Mouse (Mus musculus): ENCODE measurements around the gene Ablim2. TPM values are rescaled to one million over a fixed set of nuclear protein-coding genes. Genes with fewer than 3 reads are reported as not detected.

Gene Ablim2
- polyA plus RNA-seq, 1 experiment from 2014 or later: 16.3 TPM

- Histone ChIP-seq H3K9ac (replicated peaks; ENCODE audit: low read depth, low read length) (no peak overlapping the region), H3K4me3 (replicated peaks; ENCODE audit: low read length) (no peak overlapping the region), H3K4me1 (replicated peaks; ENCODE audit: control insufficient read depth, insufficient read depth, low read length) (0 out of 2 replicates have a peak, but pooled peaks cover 3% of the 10 kb centered on the region), H3K27me3 (replicated peaks; ENCODE audit: control insufficient read depth, insufficient read depth, low read length) (0 out of 2 replicates have a peak, but pooled peaks cover 2% of the 10 kb centered on the region), H3K9me3 (ENCODE audit: control insufficient read depth, low read length) (no peaks in the 10 kb centered on the region), H3K36me3 (ENCODE audit: control insufficient read depth, insufficient read depth) (no peaks in the 10 kb centered on the region), H3K4me2 (ENCODE audit: low read length) (no peak overlapping the region), H3K27ac (ENCODE audit: low read length) (no peak overlapping the region)
- WGBS: 31% methylated on average over 4 of the region's 4 CpGs
- ATAC-seq: no peak
These were observed 115.7 kb downstream of the Ablim2 start for GRCm38 (mm10) chr5:35873382-35873781.

DNA sequence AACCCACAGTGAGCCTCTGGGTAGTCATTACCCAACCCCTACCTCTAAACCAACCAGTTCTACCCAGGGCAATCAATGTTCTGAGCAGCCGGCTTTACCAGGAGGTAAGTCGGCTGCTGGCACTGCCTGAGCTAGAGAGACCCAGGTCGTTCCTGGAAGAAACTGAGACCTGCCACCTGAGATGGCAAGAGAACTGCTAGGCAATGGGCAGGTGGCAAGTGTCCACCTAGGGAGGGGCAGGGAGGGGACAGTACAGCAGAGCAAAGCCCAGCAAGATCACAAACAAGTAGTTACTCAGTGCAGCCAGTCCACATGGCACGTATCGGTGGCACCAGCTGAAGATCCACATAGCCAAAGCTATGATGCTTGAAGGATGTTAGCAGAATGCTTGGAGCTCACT is 118.6 kb downstream of the Ablim2 start:
- peaks cover 19% of the 10 kb centered on the region for H3K4me1 ChIP-seq (replicated peaks; ENCODE audit: control insufficient read depth, insufficient read depth, low read length)
- no peaks in the 10 kb centered on the region for H3K36me3 ChIP-seq (ENCODE audit: control insufficient read depth, insufficient read depth)
- H3K9ac ChIP-seq (replicated peaks; ENCODE audit: low read depth, low read length): no peak overlapping the region
- H3K4me2 ChIP-seq (ENCODE audit: low read length): no peak overlapping the region
- no peak overlapping the region for H3K4me3 ChIP-seq (replicated peaks; ENCODE audit: low read length)
- WGBS: 93% methylated on average over 5 of the region's 5 CpGs
- H3K27me3 ChIP-seq (replicated peaks; ENCODE audit: control insufficient read depth, insufficient read depth, low read length): 0 out of 2 replicates have a peak, but pooled peaks cover 2% of the 10 kb centered on the region
- H3K9me3 ChIP-seq (ENCODE audit: control insufficient read depth, low read length): no peaks in the 10 kb centered on the region
- no peak overlapping the region for H3K27ac ChIP-seq (ENCODE audit: low read length)
- ATAC-seq: no peak

DNA sequence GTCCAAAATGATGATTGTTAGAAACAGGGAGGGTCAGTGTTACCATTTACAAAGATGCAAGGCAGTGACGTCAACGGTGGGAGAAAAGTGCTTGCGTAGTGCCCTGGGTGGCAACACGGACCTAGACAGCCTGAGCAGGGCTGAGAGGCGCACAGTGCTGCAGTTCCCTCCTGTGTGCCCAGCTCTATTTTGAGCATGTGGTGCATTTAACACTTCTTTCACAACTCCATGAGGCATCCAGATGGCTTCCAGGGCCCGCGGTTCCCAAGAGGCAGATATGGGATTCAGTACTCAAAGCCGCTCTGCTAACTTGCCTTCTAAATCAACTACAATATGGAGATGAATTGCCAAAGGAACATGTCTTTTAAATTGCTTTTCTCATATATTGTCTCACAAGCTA is 121.5 kb downstream of the Ablim2 start:
- no peak overlapping the region for H3K4me3 ChIP-seq (replicated peaks; ENCODE audit: low read length)
- peak overlapping the region; percentile 67 for H3K27ac ChIP-seq (ENCODE audit: low read length)
- peak; percentile 96 for ATAC-seq
- no peaks in the 10 kb centered on the region for H3K36me3 ChIP-seq (ENCODE audit: control insufficient read depth, insufficient read depth)
- peaks cover 18% of the 10 kb centered on the region for H3K4me1 ChIP-seq (replicated peaks; ENCODE audit: control insufficient read depth, insufficient read depth, low read length)
- H3K9ac ChIP-seq (replicated peaks; ENCODE audit: low read depth, low read length): no peak overlapping the region
- H3K4me2 ChIP-seq (ENCODE audit: low read length): no peak overlapping the region
- WGBS: 55% methylated on average over 8 of the region's 8 CpGs
- no peaks in the 10 kb centered on the region for H3K27me3 ChIP-seq (replicated peaks; ENCODE audit: control insufficient read depth, insufficient read depth, low read length)
- H3K9me3 ChIP-seq (ENCODE audit: control insufficient read depth, low read length): no peaks in the 10 kb centered on the region

- H3K9ac ChIP-seq (replicated peaks; ENCODE audit: low read depth, low read length): no peak overlapping the region
- H3K4me3 ChIP-seq (replicated peaks; ENCODE audit: low read length): no peak overlapping the region
- H3K9me3 ChIP-seq (ENCODE audit: control insufficient read depth, low read length): no peaks in the 10 kb centered on the region
- H3K36me3 ChIP-seq (ENCODE audit: control insufficient read depth, insufficient read depth): no peaks in the 10 kb centered on the region
- no peak overlapping the region for H3K27ac ChIP-seq (ENCODE audit: low read length)
- peaks cover 18% of the 10 kb centered on the region for H3K4me1 ChIP-seq (replicated peaks; ENCODE audit: control insufficient read depth, insufficient read depth, low read length)
- WGBS: 65% methylated on average over 9 of the region's 9 CpGs
- H3K27me3 ChIP-seq (replicated peaks; ENCODE audit: control insufficient read depth, insufficient read depth, low read length): no peaks in the 10 kb centered on the region
- H3K4me2 ChIP-seq (ENCODE audit: low read length): no peak overlapping the region
- ATAC-seq: no peak
These were observed 124.7 kb downstream of the Ablim2 start for GRCm38 (mm10) chr5:35882391-35882790.

DNA sequence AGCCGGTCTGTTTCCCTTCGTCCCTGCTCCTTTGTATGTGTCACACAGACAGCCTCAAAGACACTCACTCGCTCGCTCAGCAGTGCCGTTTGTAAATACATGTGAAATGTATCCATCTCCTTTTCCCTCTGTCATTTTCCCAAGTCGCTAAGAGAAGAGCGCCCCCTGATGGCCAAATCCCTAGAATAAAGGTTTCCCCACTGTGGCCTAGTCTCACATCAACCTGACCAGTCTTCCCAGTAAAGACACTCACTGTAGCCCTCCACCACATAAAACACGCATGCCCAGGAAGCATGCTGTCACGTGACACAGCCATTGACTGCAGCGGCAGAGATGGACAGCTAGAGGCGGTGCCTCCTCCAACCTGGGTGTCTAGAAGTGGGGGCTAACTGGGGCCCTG is 126.6 kb downstream of the Ablim2 start:
- Histone ChIP-seq H3K9me3 (ENCODE audit: control insufficient read depth, low read length) (no peaks in the 10 kb centered on the region), H3K36me3 (ENCODE audit: control insufficient read depth, insufficient read depth) (no peaks in the 10 kb centered on the region), H3K4me1 (replicated peaks; ENCODE audit: control insufficient read depth, insufficient read depth, low read length) (peaks cover 13% of the 10 kb centered on the region), H3K27ac (ENCODE audit: low read length) (no peak overlapping the region), H3K4me2 (ENCODE audit: low read length) (no peak overlapping the region), H3K4me3 (replicated peaks; ENCODE audit: low read length) (no peak overlapping the region), H3K27me3 (replicated peaks; ENCODE audit: control insufficient read depth, insufficient read depth, low read length) (no peaks in the 10 kb centered on the region), H3K9ac (replicated peaks; ENCODE audit: low read depth, low read length) (no peak overlapping the region)
- ATAC-seq: no peak
- WGBS: 37% methylated on average over 11 of the region's 11 CpGs

DNA sequence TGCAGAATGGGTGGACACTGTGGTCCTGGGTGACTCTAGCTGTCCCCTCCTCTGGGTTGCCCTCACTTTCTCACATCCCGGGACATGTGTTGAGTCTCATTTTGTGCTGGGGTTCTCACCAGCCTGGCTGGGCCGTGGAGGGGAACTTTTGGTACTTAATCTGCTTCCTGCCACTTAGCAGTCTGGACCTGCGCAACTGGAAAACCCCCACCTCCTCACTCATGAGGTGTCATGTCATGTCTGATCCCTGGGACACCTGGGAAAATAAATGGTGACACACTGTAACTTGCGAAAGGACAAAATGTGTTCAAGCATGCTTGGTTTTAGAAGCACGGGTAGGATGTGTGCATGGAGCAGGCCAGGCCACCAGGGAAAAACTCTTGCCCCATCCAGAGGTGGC is 127.0 kb downstream of the Ablim2 start:
- WGBS: 92% methylated on average over 5 of the region's 5 CpGs
- no peak overlapping the region for H3K4me3 ChIP-seq (replicated peaks; ENCODE audit: low read length)
- H3K9me3 ChIP-seq (ENCODE audit: control insufficient read depth, low read length): no peaks in the 10 kb centered on the region
- no peaks in the 10 kb centered on the region for H3K36me3 ChIP-seq (ENCODE audit: control insufficient read depth, insufficient read depth)
- H3K4me2 ChIP-seq (ENCODE audit: low read length): no peak overlapping the region
- peaks cover 10% of the 10 kb centered on the region for H3K4me1 ChIP-seq (replicated peaks; ENCODE audit: control insufficient read depth, insufficient read depth, low read length)
- no peak overlapping the region for H3K27ac ChIP-seq (ENCODE audit: low read length)
- ATAC-seq: no peak; the same call in 1 of the 2 replicates
- no peak overlapping the region for H3K9ac ChIP-seq (replicated peaks; ENCODE audit: low read depth, low read length)
- no peaks in the 10 kb centered on the region for H3K27me3 ChIP-seq (replicated peaks; ENCODE audit: control insufficient read depth, insufficient read depth, low read length)

DNA sequence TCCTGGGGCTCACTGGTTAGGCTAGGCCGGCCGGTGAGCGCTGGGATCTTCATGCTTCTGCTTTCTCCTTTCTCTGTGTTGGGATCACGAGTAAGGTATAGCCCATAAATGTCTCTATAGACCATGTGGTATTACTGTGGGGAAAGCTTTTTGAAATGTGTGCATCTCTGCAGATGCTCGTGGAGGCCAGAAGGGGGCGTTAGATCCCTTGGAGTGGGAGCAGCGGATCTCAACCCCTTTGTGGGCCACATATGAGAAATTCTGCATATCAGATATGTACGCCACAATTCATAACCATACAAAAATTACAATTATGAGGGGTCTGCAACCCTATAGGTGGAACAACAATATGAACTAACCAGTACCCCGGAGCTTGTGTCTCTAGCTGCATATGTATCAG is 131.3 kb downstream of the Ablim2 start:
- peaks cover 8% of the 10 kb centered on the region; the same call in 1 of the 2 replicates for H3K4me1 ChIP-seq (replicated peaks; ENCODE audit: control insufficient read depth, insufficient read depth, low read length)
- H3K27ac ChIP-seq (ENCODE audit: low read length): no peak overlapping the region
- no peak overlapping the region for H3K4me3 ChIP-seq (replicated peaks; ENCODE audit: low read length)
- ATAC-seq: no peak
- no peaks in the 10 kb centered on the region for H3K27me3 ChIP-seq (replicated peaks; ENCODE audit: control insufficient read depth, insufficient read depth, low read length)
- no peaks in the 10 kb centered on the region for H3K9me3 ChIP-seq (ENCODE audit: control insufficient read depth, low read length)
- H3K4me2 ChIP-seq (ENCODE audit: low read length): no peak overlapping the region
- H3K9ac ChIP-seq (replicated peaks; ENCODE audit: low read depth, low read length): no peak overlapping the region
- H3K36me3 ChIP-seq (ENCODE audit: control insufficient read depth, insufficient read depth): no peaks in the 10 kb centered on the region
- WGBS: 61% methylated on average over 9 of the region's 9 CpGs

DNA sequence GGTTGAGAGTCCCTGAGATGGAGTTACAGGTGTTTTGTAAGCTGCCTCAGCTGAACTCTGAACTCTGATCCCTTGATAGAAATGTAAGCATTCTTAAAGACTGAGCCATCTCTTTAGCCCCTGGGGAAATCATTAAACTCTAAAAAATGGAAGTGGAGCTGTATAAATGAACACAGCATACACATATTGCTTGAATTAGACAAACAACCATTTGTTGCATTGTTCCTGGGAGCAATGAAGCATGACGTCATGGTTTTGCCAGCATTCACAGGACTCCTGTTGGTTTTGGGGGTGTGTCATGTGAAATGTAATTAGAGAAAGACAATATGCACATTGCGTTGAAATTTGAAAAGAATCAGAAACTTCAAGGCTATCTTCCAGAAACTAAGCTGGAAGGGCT is 132.0 kb downstream of the Ablim2 start:
- Histone ChIP-seq H3K27ac (ENCODE audit: low read length) (no peak overlapping the region), H3K36me3 (ENCODE audit: control insufficient read depth, insufficient read depth) (no peaks in the 10 kb centered on the region), H3K4me1 (replicated peaks; ENCODE audit: control insufficient read depth, insufficient read depth, low read length) (peaks cover 10% of the 10 kb centered on the region), H3K4me3 (replicated peaks; ENCODE audit: low read length) (no peak overlapping the region), H3K27me3 (replicated peaks; ENCODE audit: control insufficient read depth, insufficient read depth, low read length) (no peaks in the 10 kb centered on the region), H3K4me2 (ENCODE audit: low read length) (no peak overlapping the region), H3K9ac (replicated peaks; ENCODE audit: low read depth, low read length) (no peak overlapping the region), H3K9me3 (ENCODE audit: control insufficient read depth, low read length) (no peaks in the 10 kb centered on the region)
- no peak for ATAC-seq
- WGBS: 13% methylated on average over 2 of the region's 2 CpGs

GRCm38 (mm10) chr5:35890985-35891730 is 133.5 kb downstream of the Ablim2 start:
- 95% methylated on average over 13 of the region's 13 CpGs for WGBS
- Histone ChIP-seq H3K4me1 (replicated peaks; ENCODE audit: control insufficient read depth, insufficient read depth, low read length) (peaks cover 23% of the 10 kb centered on the region), H3K27ac (ENCODE audit: low read length) (no peak overlapping the region), H3K4me3 (replicated peaks; ENCODE audit: low read length) (no peak overlapping the region), H3K9ac (replicated peaks; ENCODE audit: low read depth, low read length) (no peak overlapping the region), H3K27me3 (replicated peaks; ENCODE audit: control insufficient read depth, insufficient read depth, low read length) (no peaks in the 10 kb centered on the region), H3K4me2 (ENCODE audit: low read length) (no peak overlapping the region), H3K9me3 (ENCODE audit: control insufficient read depth, low read length) (no peaks in the 10 kb centered on the region), H3K36me3 (ENCODE audit: control insufficient read depth, insufficient read depth) (no peaks in the 10 kb centered on the region)
- ATAC-seq: no peak

Measured in forebrain, embryonic 16.5 days (tissue).